Mouse (Mus musculus) heart, embryonic 11.5 days (tissue): ENCODE measurements at regions not wholly inside any gene's neighbourhood (a gene's known extent, or its start where the extent isn't known, plus 50 kb on each side); places are given as distances from the start of the nearest gene placed in this dataset.
"Not testable (repeated sequence)": the region's sequence is repeated elsewhere in the genome, so short reads cannot be mapped to it uniquely, and the experiment has no call there.

ENCODE experiments used
- ATAC-seq: fragments of 200-750 bp; cut with Nextera tagmentation; replicated peaks from 2 replicates; pipeline ENCODE4 v1.8.0; 2017; ENCODE audit warnings: moderate library complexity; ENCODE audit not compliant: insufficient number of reproducible peaks, low FRiP score, low TSS enrichment
- H3K27ac ChIP-seq: fragments of 300-500 bp; sonication (generic); 2 replicates; pipeline ENCODE4 v1.5.1; 2014; ENCODE audit warnings: mild to moderate bottlenecking, low read depth, low read length
- H3K27me3 ChIP-seq: fragments of 300-500 bp; sonication (generic); 2 replicates; pipeline ENCODE4 v1.6.1; 2014; ENCODE audit warnings: mild to moderate bottlenecking, low read length, mixed read lengths; ENCODE audit not compliant: control insufficient read depth, insufficient read depth
- H3K36me3 ChIP-seq: fragments of 300-500 bp; sonication (generic); 2 replicates; pipeline ENCODE4 v1.6.1; 2014; ENCODE audit warnings: mild to moderate bottlenecking, low read length, moderate library complexity, mixed read lengths; ENCODE audit not compliant: control insufficient read depth, insufficient read depth
- H3K4me1 ChIP-seq: fragments of 300-500 bp; sonication (generic); 2 replicates; pipeline ENCODE4 v1.6.1; 2014; ENCODE audit warnings: low read length; ENCODE audit not compliant: control insufficient read depth, insufficient read depth
- H3K4me2 ChIP-seq: fragments of 300-500 bp; sonication (generic); 2 replicates; pipeline ENCODE4 v1.6.1; 2014; ENCODE audit warnings: mild to moderate bottlenecking, moderate library complexity
- H3K4me3 ChIP-seq: fragments of 300-500 bp; sonication (generic); 2 replicates; pipeline ENCODE4 v1.5.1; 2014; ENCODE audit warnings: low read depth, low read length
- H3K9ac ChIP-seq: fragments of 300-500 bp; sonication (generic); 2 replicates; pipeline ENCODE4 v1.6.1; 2014; ENCODE audit warnings: mild to moderate bottlenecking, low read depth, low read length, moderate library complexity
- H3K9me3 ChIP-seq: fragments of 300-500 bp; sonication (generic); replicated peaks from 2 replicates; pipeline ENCODE4 v1.6.1; 2016; ENCODE audit warnings: low read length; ENCODE audit not compliant: control insufficient read depth
- WGBS: fragments of 180-500 bp; shearing (Covaris S2); extraction: QIAGEN DNeasy Blood & Tissue Kit; methylation state at CpG from one replicate; pipeline ENCODE4 v1.1.7; 2014; ENCODE audit not compliant: insufficient replicate concordance; 5-methylcytosine and 5-hydroxymethylcytosine counted together

DNA sequence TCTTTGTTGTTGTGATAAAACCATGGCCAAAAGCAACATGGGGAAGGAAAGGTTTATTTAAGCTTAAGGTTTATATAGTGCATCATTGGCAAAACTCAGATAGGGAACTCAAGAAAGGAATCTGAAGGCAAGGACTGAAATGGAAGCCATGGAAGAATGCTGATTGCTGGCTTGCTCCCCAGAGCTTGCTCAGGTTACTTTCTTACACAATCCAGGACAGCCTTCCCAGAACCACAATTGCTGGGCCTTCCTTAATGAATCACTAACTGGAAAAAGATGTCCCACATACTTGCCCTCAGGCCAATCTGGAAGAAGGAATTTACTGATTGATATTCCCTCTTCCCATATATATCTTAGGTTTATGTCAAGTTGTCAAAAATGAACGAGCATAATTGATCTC, 310.8 kb downstream of the Gxylt1 start:
- H3K4me2 ChIP-seq, result no peak overlapping the region
- H3K4me1 ChIP-seq, result no peaks in the 10 kb centered on the region
- H3K9ac ChIP-seq, result no peak overlapping the region
- H3K4me3 ChIP-seq, result no peak overlapping the region
- H3K27ac ChIP-seq, result no peak overlapping the region
- H3K27me3 ChIP-seq, result no peaks in the 10 kb centered on the region
- 72% methylated on average over 1 of the region's 1 CpGs for WGBS
- H3K9me3 ChIP-seq, result no peaks in the 10 kb centered on the region
- no peak for ATAC-seq
- H3K36me3 ChIP-seq, result no peaks in the 10 kb centered on the region

DNA sequence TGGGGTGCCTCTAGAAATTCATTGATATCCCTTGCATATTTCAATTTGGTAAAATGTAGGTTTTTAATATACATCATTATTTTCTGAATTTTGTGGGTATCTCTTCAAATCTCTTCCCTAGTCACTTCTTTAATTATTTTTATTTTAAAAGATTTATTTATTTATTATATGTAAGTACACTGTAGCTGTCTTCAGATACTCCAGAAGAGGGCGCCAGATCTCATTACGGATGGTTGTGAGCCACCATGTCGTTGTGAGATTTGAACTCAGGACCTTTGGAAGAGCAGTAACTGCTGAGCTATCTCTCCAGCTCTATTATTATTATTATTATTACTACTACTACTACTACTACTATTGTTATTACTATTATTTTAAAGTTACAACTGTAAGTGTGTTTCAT, 324.1 kb downstream of the Gxylt1 start:
- H3K27ac ChIP-seq, H3K9me3 ChIP-seq, H3K36me3 ChIP-seq, H3K4me1 ChIP-seq, H3K9ac ChIP-seq, H3K4me2 ChIP-seq, H3K4me3 ChIP-seq, ATAC-seq, H3K27me3 ChIP-seq: not testable (repeated sequence)
- WGBS, result 67% methylated on average over 3 of the region's 3 CpGs

DNA sequence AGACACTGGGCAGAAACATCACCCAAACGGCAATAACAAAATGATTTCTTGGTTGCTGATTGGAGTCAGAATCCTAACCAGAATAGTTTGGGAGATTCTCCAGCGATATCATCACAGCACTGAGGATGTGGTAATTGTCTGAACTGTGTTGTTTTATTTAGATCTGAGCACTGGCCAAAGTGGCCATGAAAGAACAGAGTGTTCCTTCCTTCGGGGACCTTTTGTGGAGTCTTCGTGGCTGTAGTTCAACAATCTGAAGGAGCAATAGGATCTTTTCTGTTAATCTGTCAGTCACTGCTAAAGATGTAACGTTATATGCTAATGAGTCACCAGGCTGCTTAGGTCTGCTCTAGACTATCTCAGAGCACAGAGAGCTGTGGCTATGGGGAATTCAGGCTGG, 328.8 kb downstream of the Gxylt1 start:
- ATAC-seq, result no peak
- WGBS, result 72% methylated on average over 5 of the region's 5 CpGs
- no peaks in the 10 kb centered on the region for H3K27me3 ChIP-seq

DNA sequence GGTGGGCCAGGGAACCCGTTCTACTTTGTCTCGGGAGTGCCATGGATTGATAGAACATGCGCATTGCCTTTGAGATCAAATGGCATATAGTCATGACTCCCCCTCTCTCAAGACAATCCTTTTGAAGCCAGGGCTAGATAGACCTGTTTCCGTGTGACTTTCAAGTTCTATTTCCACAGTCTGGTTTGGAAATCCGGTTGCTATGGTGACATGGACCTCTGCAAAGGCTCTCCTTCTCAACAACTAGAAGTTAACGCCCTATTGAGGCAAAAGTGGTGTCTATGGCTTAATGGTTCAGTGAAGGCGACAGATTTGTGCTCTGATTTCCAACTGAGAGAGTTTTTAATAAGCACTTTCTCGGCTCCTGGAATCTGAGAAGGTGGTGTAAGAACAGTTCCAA, 371.2 kb downstream of the Gxylt1 start:
- no peaks in the 10 kb centered on the region for H3K9me3 ChIP-seq
- no peak overlapping the region for H3K27ac ChIP-seq
- H3K27me3 ChIP-seq, result no peaks in the 10 kb centered on the region
- no peaks in the 10 kb centered on the region for H3K36me3 ChIP-seq
- no peaks in the 10 kb centered on the region for H3K4me1 ChIP-seq
- H3K4me3 ChIP-seq, result no peak overlapping the region
- ATAC-seq, result no peak
- WGBS, result 74% methylated on average over 8 of the region's 8 CpGs
- no peak overlapping the region for H3K4me2 ChIP-seq
- H3K9ac ChIP-seq, result no peak overlapping the region

More for the DNA sequence above, 328.8 kb downstream of the Gxylt1 start:
- Histone ChIP-seq H3K4me1 (no peaks in the 10 kb centered on the region), H3K4me2 (no peak overlapping the region), H3K9ac (no peak overlapping the region), H3K9me3 (no peaks in the 10 kb centered on the region), H3K36me3 (no peaks in the 10 kb centered on the region), H3K4me3 (no peak overlapping the region), H3K27ac (no peak overlapping the region)

DNA sequence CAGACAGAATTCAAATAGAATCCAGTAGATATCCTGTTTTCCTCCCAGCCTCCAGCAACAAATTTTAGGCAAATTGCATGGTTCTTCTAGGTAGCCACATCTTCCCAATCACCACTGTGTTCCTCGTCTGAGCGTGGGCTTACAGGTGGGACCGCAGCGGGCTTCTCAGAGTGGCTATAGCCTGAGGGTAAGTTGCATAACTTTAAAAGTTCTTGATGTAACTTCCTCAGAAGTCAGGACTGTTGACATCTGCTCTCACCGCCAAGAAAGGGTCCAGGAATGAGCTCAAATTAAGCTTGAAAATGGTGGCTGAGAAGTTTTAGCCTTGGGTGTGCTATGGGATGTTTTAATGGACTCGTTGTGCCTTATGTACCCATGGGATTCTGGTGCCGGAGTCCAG, 377.7 kb downstream of the Gxylt1 start:
- H3K4me3 ChIP-seq, result no peak overlapping the region
- no peak overlapping the region for H3K27ac ChIP-seq
- no peaks in the 10 kb centered on the region for H3K36me3 ChIP-seq
- H3K9me3 ChIP-seq, result no peaks in the 10 kb centered on the region
- no peaks in the 10 kb centered on the region for H3K27me3 ChIP-seq
- no peaks in the 10 kb centered on the region for H3K4me1 ChIP-seq
- no peak for ATAC-seq
- 84% methylated on average over 7 of the region's 7 CpGs for WGBS
- H3K9ac ChIP-seq, result no peak overlapping the region
- no peak overlapping the region for H3K4me2 ChIP-seq

DNA sequence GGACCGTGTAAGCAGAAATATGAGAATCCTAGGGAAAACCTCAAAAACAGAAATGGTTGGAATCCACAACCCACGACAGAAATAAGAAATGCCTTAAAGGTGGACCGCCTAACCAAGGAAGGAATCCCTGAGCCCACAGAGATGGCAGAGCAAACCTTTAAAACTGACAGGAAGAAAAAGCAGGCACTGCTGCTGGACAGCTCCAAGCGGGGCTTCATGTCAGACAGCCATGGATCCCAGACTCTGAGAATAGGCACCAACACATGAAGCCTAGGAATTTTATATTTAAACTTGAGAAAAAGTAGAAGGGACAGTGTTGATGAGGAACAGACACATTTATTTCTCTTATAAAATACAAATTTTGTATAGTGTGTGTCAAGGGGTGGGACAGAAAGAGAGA, 379.1 kb downstream of the Gxylt1 start:
- no peaks in the 10 kb centered on the region for H3K4me1 ChIP-seq
- no peaks in the 10 kb centered on the region for H3K9me3 ChIP-seq
- H3K9ac ChIP-seq, result no peak overlapping the region
- no peak for ATAC-seq
- no peak overlapping the region for H3K4me2 ChIP-seq
- WGBS, result 61% methylated on average over 4 of the region's 4 CpGs
- no peak overlapping the region for H3K27ac ChIP-seq
- H3K4me3 ChIP-seq, result no peak overlapping the region
- no peaks in the 10 kb centered on the region for H3K27me3 ChIP-seq
- H3K36me3 ChIP-seq, result no peaks in the 10 kb centered on the region

DNA sequence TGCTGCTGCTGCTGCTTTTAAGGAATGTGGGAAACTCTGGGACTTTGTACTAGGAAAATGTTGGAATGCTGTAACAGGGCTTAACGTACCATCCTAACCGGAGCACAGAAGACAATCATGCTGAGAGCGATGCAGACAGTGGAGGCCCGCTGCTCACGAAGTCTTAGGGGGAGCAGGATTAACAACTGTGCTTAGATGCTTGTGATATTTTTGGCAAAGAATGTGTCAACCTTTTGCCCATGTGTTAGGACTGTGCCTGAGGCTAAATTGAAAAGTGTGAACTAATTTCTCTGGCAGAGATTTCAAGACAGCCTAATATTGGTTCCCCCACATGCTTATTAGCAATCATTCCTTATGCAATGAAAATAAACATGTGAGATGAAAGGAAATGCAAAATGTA, 398.5 kb downstream of the Gxylt1 start:
- H3K36me3 ChIP-seq, result no peaks in the 10 kb centered on the region
- no peak for ATAC-seq
- no peaks in the 10 kb centered on the region for H3K4me1 ChIP-seq
- H3K4me2 ChIP-seq, result no peak overlapping the region
- no peaks in the 10 kb centered on the region for H3K27me3 ChIP-seq
- no peak overlapping the region for H3K4me3 ChIP-seq
- H3K9me3 ChIP-seq, result no peaks in the 10 kb centered on the region
- WGBS, result 52% methylated on average over 5 of the region's 5 CpGs
- H3K27ac ChIP-seq, result no peak overlapping the region
- H3K9ac ChIP-seq, result no peak overlapping the region

DNA sequence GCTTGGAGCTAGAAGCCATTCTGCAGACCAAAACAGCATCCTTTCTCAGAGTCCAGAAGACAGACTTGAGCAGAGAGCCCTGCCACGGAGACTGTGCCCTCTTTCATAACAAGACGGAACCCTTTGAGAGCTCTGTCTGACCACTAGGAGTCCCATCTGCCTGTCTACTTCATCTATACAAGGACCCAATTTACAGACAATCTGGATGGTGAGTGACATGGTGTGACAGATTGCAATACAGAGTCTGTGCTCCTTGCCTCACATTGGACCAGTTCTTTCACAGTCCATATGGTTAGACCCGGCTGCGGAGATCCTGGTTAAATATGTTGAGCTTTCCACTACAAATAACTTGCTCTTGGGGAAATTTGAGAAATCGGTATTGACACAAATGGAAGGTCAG, 410.9 kb downstream of the Gxylt1 start:
- 78% methylated on average over 5 of the region's 5 CpGs for WGBS
- Histone ChIP-seq H3K4me3 (no peak overlapping the region), H3K4me2 (no peak overlapping the region), H3K27me3 (no peaks in the 10 kb centered on the region), H3K9me3 (no peaks in the 10 kb centered on the region), H3K9ac (no peak overlapping the region), H3K4me1 (no peaks in the 10 kb centered on the region), H3K27ac (no peak overlapping the region), H3K36me3 (no peaks in the 10 kb centered on the region)
- no peak for ATAC-seq

DNA sequence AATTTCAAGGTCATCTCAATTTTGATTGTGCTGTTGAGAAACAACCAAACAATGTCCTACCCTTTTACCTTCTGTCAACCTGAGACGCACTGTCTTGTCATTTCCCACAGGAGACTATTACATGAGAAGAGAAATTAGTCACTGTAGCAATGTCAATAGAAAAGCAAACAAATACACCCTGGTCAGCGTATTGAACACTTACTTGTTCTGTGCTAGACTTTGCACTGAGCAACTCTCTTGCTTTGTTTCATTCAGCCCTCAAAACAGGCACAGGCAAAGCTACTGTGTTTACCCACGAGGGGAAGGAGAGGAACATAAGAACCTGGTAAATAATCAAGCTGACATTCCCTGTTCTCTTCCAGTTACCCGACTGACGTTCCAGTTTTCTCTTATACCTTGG, 424.1 kb downstream of the Gxylt1 start:
- Histone ChIP-seq H3K4me1 (no peaks in the 10 kb centered on the region), H3K4me2 (no peak overlapping the region), H3K9ac (no peak overlapping the region), H3K27ac (no peak overlapping the region), H3K4me3 (no peak overlapping the region), H3K27me3 (no peaks in the 10 kb centered on the region), H3K36me3 (no peaks in the 10 kb centered on the region), H3K9me3 (no peaks in the 10 kb centered on the region)
- WGBS, result 67% methylated on average over 5 of the region's 5 CpGs
- ATAC-seq, result no peak
